Mouse (Mus musculus): ENCODE measurements around the gene Immp2l. TPM values are rescaled to one million over a fixed set of nuclear protein-coding genes. Genes with fewer than 3 reads are reported as not detected.
A peak's percentile ranks its signal among the peaks of the same experiment; 100 is the strongest.

Gene Immp2l
- polyA plus RNA-seq, 1 experiment from 2014 or later = 10.6 TPM

DNA sequence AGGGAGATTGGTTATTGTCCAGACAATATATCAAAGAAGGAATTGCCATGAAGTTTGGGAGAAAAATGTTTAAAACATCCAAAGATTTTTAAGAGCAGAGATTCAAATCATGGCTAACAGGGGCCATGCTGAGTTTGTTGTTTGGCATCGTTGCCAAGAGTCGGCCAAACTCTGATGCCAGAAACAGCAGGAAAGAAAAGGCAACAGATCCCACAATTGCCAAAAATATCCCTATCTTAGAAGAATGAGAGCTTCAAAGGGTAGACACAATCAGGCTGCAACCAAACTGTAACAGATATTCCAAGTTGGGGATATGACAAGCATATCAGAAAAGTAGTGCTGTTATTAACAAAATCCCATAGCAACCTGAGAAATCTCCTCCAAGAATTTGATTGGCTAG is 686.7 kb downstream of the Immp2l start:
- 91% methylated on average over 2 of the region's 2 CpGs for WGBS
- Histone ChIP-seq H3K9me3 (replicated peaks) (no peaks in the 10 kb centered on the region), H3K4me1 (no peaks in the 10 kb centered on the region), H3K27ac (no peak overlapping the region), H3K4me3 (no peak overlapping the region), H3K9ac (no peak overlapping the region), H3K36me3 (no peaks in the 10 kb centered on the region), H3K4me2 (replicated peaks) (no peak overlapping the region), H3K27me3 (no peaks in the 10 kb centered on the region)
- ATAC-seq (ENCODE audit: low FRiP score) = no peak

DNA sequence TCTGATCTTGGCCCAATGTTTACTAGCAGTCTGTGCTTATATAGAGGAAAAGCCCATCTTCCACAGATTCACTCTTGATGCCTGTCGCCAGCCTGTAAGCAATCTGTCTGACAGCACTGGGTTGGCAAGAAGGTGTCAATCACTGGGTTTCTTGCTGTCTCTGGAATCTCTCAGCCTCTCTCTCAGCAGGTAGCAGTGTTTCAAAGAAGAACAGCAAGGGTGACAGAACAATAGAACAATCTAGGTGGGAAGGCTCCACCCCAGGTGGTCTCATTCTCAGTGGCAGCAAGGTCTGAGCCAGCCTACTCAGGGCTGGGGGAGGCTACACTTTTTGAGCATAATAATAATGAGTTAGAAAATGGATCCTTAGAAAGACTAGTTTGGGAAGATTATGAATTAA is 693.1 kb downstream of the Immp2l start:
- peaks cover 10% of the 10 kb centered on the region for H3K9me3 ChIP-seq (replicated peaks)
- no peak overlapping the region for H3K27ac ChIP-seq
- no peak overlapping the region for H3K4me2 ChIP-seq (replicated peaks)
- WGBS = 32% methylated on average over 1 of the region's 1 CpGs
- no peak overlapping the region for H3K4me3 ChIP-seq
- ATAC-seq (ENCODE audit: low FRiP score) = no peak
- H3K4me1 ChIP-seq = no peaks in the 10 kb centered on the region
- H3K27me3 ChIP-seq = no peaks in the 10 kb centered on the region
- H3K36me3 ChIP-seq = no peaks in the 10 kb centered on the region
- H3K9ac ChIP-seq = no peak overlapping the region

- Histone ChIP-seq H3K4me2 (replicated peaks) (no peak overlapping the region), H3K27me3 (no peaks in the 10 kb centered on the region), H3K9me3 (replicated peaks) (no peaks in the 10 kb centered on the region; the same call in 1 of the 2 replicates), H3K36me3 (no peaks in the 10 kb centered on the region), H3K27ac (no peak overlapping the region), H3K4me3 (no peak overlapping the region), H3K9ac (no peak overlapping the region), H3K4me1 (0 out of 2 replicates have a peak, but pooled peaks cover 3% of the 10 kb centered on the region)
- 95% methylated on average over 2 of the region's 2 CpGs for WGBS
- ATAC-seq (ENCODE audit: low FRiP score) = no peak
Measured at GRCm38 (mm10) chr12:41724585-41724984, 700.7 kb downstream of the Immp2l start.

DNA sequence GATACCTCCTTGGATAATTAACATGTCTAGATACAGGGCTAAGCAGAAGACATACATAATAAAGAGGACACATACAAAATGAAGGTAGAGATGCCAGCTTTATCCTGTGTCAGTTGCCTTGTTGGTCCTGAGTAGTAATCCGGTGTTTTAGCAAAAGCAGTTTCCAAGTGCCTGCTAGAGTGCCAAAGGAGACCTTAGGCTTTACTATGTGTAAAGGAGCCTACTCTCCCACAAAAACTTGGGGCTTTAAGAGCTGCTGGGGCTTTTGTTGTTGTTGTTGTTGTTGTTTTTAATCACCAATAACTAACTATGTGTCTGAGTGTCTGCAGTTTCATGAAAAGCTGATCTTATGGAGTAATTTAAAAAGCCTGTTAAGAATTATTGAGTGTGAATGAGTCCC is 702.8 kb downstream of the Immp2l start:
- H3K27me3 ChIP-seq = no peaks in the 10 kb centered on the region
- WGBS = 87% methylated on average over 1 of the region's 1 CpGs
- H3K9ac ChIP-seq = no peak overlapping the region
- no peaks in the 10 kb centered on the region for H3K36me3 ChIP-seq
- no peak for ATAC-seq (ENCODE audit: low FRiP score)
- H3K4me3 ChIP-seq = no peak overlapping the region
- no peak overlapping the region for H3K4me2 ChIP-seq (replicated peaks)
- 0 out of 2 replicates have a peak, but pooled peaks cover 3% of the 10 kb centered on the region for H3K4me1 ChIP-seq
- no peak overlapping the region for H3K27ac ChIP-seq
- no peaks in the 10 kb centered on the region for H3K9me3 ChIP-seq (replicated peaks)

DNA sequence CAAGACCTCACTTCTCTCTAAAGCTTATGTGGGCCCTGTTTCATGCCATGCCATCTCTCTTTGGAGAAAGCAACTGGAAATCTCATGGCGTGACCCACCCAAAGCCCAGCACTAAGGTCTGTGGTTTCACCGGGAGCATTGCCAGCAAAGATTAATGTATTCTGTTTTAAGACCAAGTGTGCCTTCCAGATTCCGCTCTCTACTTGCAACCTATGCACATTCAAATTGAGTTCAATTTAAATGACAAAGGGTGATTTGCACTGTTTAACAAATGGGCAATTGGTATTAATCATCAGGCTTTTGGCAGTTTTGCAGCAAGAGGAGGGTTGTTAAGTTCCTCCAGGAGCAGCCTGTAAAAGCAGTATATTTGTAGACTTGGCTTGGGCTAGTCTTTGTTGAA is 703.3 kb downstream of the Immp2l start:
- no peak overlapping the region for H3K4me3 ChIP-seq
- peak; percentile 86 for ATAC-seq (ENCODE audit: low FRiP score)
- 31% methylated on average over 3 of the region's 3 CpGs for WGBS
- no peaks in the 10 kb centered on the region for H3K27me3 ChIP-seq
- no peak overlapping the region for H3K27ac ChIP-seq
- no peaks in the 10 kb centered on the region for H3K36me3 ChIP-seq
- no peaks in the 10 kb centered on the region for H3K9me3 ChIP-seq (replicated peaks)
- no peak overlapping the region for H3K4me2 ChIP-seq (replicated peaks)
- H3K9ac ChIP-seq = no peak overlapping the region
- H3K4me1 ChIP-seq = 0 out of 2 replicates have a peak, but pooled peaks cover 3% of the 10 kb centered on the region

- no peak overlapping the region for H3K4me3 ChIP-seq
- no peaks in the 10 kb centered on the region for H3K27me3 ChIP-seq
- ATAC-seq (ENCODE audit: low FRiP score) = no peak
- 76% methylated on average over 1 of the region's 1 CpGs for WGBS
- H3K4me2 ChIP-seq (replicated peaks) = no peak overlapping the region
- no peaks in the 10 kb centered on the region for H3K36me3 ChIP-seq
- 0 out of 2 replicates have a peak, but pooled peaks cover 3% of the 10 kb centered on the region for H3K4me1 ChIP-seq
- H3K27ac ChIP-seq = no peak overlapping the region
- H3K9ac ChIP-seq = no peak overlapping the region
- H3K9me3 ChIP-seq (replicated peaks) = no peaks in the 10 kb centered on the region
Measured at GRCm38 (mm10) chr12:41727764-41728338, 704.0 kb downstream of the Immp2l start.

- no peak overlapping the region for H3K27ac ChIP-seq
- H3K36me3 ChIP-seq = no peaks in the 10 kb centered on the region
- H3K4me3 ChIP-seq = no peak overlapping the region
- H3K9ac ChIP-seq = no peak overlapping the region
- H3K4me2 ChIP-seq (replicated peaks) = no peak overlapping the region
- H3K4me1 ChIP-seq = 0 out of 2 replicates have a peak, but pooled peaks cover 3% of the 10 kb centered on the region
- no peaks in the 10 kb centered on the region for H3K9me3 ChIP-seq (replicated peaks)
- ATAC-seq (ENCODE audit: low FRiP score) = no peak
- H3K27me3 ChIP-seq = no peaks in the 10 kb centered on the region
- 83% methylated on average over 1 of the region's 1 CpGs for WGBS
Measured at GRCm38 (mm10) chr12:41728467-41728866, 704.6 kb downstream of the Immp2l start.

GRCm38 (mm10) chr12:41729780-41730179 is 705.9 kb downstream of the Immp2l start:
- ATAC-seq (ENCODE audit: low FRiP score) = no peak
- Histone ChIP-seq H3K27me3 (no peaks in the 10 kb centered on the region), H3K9ac (no peak overlapping the region), H3K4me1 (0 out of 2 replicates have a peak, but pooled peaks cover 3% of the 10 kb centered on the region), H3K9me3 (replicated peaks) (no peaks in the 10 kb centered on the region), H3K27ac (no peak overlapping the region), H3K4me2 (replicated peaks) (no peak overlapping the region), H3K36me3 (no peaks in the 10 kb centered on the region), H3K4me3 (no peak overlapping the region)
- WGBS = 95% methylated on average over 1 of the region's 1 CpGs

GRCm38 (mm10) chr12:41733168-41733567 is 709.3 kb downstream of the Immp2l start:
- Histone ChIP-seq H3K4me1 (no peaks in the 10 kb centered on the region), H3K27me3 (no peaks in the 10 kb centered on the region), H3K9me3 (replicated peaks) (no peaks in the 10 kb centered on the region), H3K4me2 (replicated peaks) (no peak overlapping the region), H3K4me3 (no peak overlapping the region), H3K9ac (no peak overlapping the region), H3K27ac (no peak overlapping the region), H3K36me3 (no peaks in the 10 kb centered on the region)
- no peak for ATAC-seq (ENCODE audit: low FRiP score)

DNA sequence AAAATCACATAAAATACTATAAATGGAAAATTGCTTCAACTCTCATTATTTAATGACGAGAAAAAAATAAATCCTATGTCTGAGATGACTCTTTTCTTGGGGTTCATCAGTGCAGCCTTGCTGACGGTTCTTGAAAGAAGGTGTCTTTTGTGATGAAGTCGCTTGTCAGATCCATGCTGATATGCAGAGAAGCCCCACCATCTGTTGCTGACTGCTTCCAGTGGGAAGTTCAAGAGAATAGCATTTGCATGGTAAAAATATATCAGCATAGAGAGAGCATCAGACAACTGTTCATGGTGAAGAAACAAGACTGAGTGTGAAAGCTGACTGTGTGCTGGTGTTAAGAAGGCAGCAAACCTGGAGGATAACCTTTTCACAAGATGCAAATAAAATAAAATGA is 719.0 kb downstream of the Immp2l start:
- no peak for ATAC-seq (ENCODE audit: low FRiP score)

DNA sequence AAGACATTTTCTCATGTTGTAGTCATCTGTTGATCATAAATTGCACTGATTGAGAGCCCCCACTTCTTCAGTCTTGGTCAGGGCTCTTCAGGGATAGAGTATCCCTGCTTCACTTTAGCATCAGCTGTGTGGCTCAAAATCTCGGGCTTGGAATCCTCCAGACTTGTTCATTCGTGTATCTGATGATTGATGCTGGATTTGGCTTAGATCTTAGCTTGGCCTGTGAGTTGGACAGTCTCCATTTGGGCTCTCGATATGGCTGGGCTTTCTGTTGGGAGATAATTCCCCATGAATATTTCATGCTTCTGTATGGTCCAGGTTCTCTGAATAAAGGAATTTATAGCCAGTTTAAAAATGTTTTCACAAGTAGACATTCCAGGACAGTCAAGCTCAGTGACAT is 739.5 kb downstream of the Immp2l start:
- Histone ChIP-seq H3K4me2 (replicated peaks) (no peak overlapping the region), H3K4me3 (no peak overlapping the region), H3K9ac (no peak overlapping the region), H3K9me3 (replicated peaks) (no peaks in the 10 kb centered on the region), H3K27ac (no peak overlapping the region), H3K36me3 (no peaks in the 10 kb centered on the region), H3K27me3 (no peaks in the 10 kb centered on the region), H3K4me1 (no peaks in the 10 kb centered on the region)
- ATAC-seq (ENCODE audit: low FRiP score) = no peak
- WGBS = 78% methylated on average over 3 of the region's 3 CpGs

More for the DNA sequence above, 719.0 kb downstream of the Immp2l start:
- WGBS = 66% methylated on average over 3 of the region's 3 CpGs
- no peak overlapping the region for H3K4me2 ChIP-seq (replicated peaks)
- no peak overlapping the region for H3K9ac ChIP-seq
- H3K27ac ChIP-seq = no peak overlapping the region
- H3K4me3 ChIP-seq = no peak overlapping the region
- H3K27me3 ChIP-seq = no peaks in the 10 kb centered on the region
- H3K9me3 ChIP-seq (replicated peaks) = no peaks in the 10 kb centered on the region
- H3K36me3 ChIP-seq = no peaks in the 10 kb centered on the region
- H3K4me1 ChIP-seq = no peaks in the 10 kb centered on the region

- no peak for ATAC-seq (ENCODE audit: low FRiP score)
- Histone ChIP-seq H3K27ac (no peak overlapping the region), H3K4me2 (replicated peaks) (no peak overlapping the region), H3K4me3 (no peak overlapping the region), H3K27me3 (no peaks in the 10 kb centered on the region), H3K4me1 (no peaks in the 10 kb centered on the region), H3K9ac (no peak overlapping the region), H3K36me3 (no peaks in the 10 kb centered on the region), H3K9me3 (replicated peaks) (no peaks in the 10 kb centered on the region)
- WGBS = 79% methylated on average over 3 of the region's 3 CpGs
Measured at GRCm38 (mm10) chr12:41773961-41774360, 750.1 kb downstream of the Immp2l start.

- no peak overlapping the region for H3K9ac ChIP-seq
- no peak for ATAC-seq (ENCODE audit: low FRiP score)
- no peak overlapping the region for H3K27ac ChIP-seq
- no peaks in the 10 kb centered on the region for H3K27me3 ChIP-seq
- H3K9me3 ChIP-seq (replicated peaks) = no peaks in the 10 kb centered on the region
- H3K36me3 ChIP-seq = no peaks in the 10 kb centered on the region
- H3K4me1 ChIP-seq = no peaks in the 10 kb centered on the region
- H3K4me2 ChIP-seq (replicated peaks) = no peak overlapping the region
- no peak overlapping the region for H3K4me3 ChIP-seq
- WGBS = 85% methylated on average over 5 of the region's 5 CpGs
Measured at GRCm38 (mm10) chr12:41774623-41775323, 750.9 kb downstream of the Immp2l start.
